Mouse (Mus musculus): ENCODE results near the gene Bex6. TPM values are rescaled to one million over a fixed set of nuclear protein-coding genes. Genes with fewer than 3 reads are reported as not detected.

Bex6 gene
- total RNA-seq (2021) = not detected
- long read RNA-seq, experiment 1 = 0 reads
- long read RNA-seq, experiment 2 = 0 reads

DNA sequence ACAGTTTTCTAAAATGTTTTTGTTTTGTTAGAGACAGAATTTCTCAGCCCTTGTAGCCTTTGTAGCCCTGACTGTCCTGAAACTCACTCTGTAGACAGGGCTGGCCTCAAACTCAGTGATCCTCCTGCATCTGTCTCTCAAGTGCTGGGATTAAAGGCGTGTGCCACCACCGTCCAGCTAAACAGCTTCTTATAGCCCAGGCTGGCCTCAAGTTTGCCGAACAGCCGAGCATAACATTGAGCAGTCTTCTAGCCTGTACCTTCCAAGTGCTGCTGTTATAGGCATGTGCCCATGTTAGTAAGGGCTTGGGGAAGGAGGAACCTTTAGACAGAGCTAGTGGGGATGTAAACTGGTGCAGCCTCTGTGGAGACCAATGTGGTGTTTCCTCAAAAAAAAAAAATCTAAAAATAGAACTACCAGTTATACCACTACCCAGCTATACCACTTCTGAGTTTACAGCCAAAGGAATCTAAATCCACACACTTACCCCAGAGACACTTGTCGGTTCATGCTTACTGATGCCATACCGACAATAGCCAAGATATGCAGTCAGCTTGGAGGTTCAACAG is at the start of gene Bex6:
Bex6 (plus strand) TSS at position 491 of the 569 bp plus-strand sequence.
- intact Hi-C loops (cut with DNase I) = no loop called here

DNA sequence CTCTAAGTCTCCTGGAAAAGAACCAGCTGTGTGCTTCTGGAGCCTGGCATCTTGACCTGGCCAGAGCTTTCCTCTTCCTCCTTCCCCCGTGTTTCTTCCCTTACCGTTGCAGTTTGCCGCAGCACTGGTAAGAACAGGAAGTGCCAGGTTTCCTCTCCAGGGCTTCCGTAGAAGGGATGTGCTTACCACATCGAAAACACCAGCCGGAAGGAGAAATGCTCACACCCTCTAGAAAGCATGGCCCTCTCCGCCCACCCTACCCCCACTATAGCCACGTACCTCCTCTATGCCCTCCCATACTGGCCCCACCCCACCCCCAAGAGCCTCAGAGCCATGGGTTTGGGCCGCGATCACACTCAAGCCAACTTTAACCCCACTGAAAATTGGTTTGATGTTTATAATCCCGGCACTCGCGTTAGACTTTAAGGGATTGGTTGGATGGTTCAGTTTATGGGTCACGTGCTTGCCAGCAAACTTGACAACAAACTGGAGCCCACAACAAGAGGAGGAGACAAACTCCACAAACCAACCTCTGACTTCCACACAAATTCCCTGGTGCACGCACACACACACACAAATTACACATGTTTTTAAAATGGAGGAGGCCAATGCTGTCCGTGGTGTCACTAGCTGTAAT is 49.3 kb upstream of the Bex6 start:
- intact Hi-C loops (cut with DNase I) = no loop called here
- DNase-seq (ENCODE audit: low spot score in 2 of 2) = no peak

More for the DNA sequence above, at the start of gene Bex6:
- DNase-seq (ENCODE audit: low spot score in 2 of 2) = no peak

DNA sequence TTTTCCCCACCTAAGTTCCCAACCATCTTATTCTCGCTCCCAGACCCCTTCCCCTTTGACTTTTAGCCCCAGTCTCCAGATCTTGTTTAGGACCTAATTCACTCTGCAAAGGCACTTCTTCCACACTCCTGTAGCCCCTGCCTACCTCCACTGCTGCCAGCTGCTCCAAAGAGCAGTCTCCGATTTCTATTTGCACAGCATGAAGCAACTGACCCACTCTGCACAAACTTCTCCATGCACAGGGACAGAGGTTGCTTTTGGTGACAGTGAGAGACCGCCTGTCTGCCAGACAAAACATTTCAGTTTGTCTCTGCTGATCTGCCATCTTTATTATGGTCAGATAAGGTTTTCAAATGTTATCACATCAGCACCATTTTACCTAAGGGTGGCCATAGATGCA is 46.5 kb upstream of the Bex6 start:
- DNase-seq (ENCODE audit: low spot score in 2 of 2) = no peak
- intact Hi-C loops (cut with DNase I) = no loop called here

DNA sequence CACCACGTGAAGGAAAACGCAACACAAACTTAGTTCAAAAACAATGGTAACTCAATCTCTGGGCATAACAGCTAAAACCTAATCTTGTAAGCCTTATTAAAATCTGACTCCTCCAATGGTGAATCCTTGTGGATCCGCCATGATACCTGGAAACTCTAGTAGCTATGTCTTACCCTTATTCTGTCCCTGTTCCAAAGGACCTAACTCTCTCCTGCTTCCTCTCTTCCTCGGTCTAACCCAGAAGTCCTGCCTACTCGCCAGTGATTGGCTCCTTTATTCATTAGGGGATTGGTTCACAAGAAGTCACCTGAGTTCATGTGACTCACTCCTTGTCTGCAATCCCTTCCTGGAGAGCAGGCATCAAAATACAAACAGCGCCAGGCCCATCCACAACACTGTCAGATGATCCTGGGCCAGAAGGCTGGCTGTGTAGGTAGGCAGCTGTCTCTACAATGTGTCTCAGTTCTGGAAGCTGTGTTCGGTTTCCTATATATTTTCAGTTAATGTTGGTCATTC is 43.7 kb upstream of the Bex6 start:
- no peak for DNase-seq (ENCODE audit: low spot score in 2 of 2)
- intact Hi-C loops (cut with DNase I) = no loop called here

DNA sequence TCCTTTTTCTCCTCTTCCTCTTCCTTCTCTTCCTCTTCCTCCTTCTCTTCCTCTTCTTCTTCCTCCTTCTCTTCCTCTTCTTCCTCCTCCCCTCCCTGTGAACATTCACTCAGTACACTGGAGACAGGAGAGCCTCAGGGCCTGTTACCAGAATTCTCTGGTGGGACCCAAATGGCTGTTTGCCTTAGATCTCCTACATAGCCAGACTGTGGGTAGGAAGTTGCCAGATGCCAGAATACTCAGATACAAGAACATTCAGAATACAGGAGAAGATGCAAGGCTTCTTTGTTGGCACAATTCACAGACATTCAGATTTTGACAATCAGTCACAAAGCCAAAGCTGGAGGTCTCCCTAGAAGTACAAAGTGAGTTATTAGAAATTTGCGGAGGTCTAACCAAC is 40.7 kb upstream of the Bex6 start:
- intact Hi-C loops (cut with DNase I) = no loop called here
- peak in 1 of 2 experiments; percentile 15 for DNase-seq (ENCODE audit: low spot score in 2 of 2)

DNA sequence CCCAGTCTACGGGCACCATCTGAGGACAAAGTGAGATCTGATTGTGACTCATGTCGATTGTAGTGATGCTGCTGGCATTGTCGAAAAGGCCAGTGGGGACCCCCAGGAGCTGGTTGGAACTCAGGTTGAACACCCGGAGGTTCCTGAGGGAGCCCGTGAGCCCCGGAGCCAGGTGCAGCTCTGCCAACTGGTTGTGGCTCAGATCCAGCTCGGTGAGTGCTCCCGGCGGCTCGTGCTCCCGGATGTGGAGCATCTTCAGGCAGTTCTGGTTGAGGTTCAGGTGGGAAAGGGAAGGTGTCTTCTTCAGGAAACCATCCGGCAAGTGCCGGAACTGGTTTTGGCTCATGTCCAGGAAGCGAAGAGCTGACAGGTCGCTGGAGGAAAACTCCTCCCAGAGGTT is 35.9 kb upstream of the Bex6 start:
- no peak for DNase-seq (ENCODE audit: low spot score in 2 of 2)
- intact Hi-C loops (cut with DNase I) = no loop called here

DNA sequence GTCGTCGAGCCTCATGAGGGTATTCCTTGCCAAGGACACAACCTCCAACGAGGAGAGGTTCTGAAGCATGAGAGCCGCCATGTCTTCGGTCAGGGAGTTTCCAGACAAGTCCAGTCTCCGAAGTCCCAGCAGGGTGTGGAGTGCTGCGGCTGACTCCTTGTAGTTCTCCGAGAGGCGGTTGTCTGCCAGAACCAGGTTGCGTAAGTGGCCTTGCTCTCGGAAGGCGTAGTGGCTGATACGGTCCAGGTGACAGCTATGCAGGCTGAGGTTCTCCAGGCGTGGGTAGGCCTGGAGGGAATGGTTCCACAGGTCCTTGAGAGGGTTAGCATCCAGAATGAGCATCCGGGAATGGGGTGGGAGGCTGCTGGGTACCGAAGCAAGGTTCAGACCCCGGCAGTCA is 35.0 kb upstream of the Bex6 start:
- DNase-seq (ENCODE audit: low spot score in 2 of 2) = no peak
- intact Hi-C loops (cut with DNase I) = no loop called here

DNA sequence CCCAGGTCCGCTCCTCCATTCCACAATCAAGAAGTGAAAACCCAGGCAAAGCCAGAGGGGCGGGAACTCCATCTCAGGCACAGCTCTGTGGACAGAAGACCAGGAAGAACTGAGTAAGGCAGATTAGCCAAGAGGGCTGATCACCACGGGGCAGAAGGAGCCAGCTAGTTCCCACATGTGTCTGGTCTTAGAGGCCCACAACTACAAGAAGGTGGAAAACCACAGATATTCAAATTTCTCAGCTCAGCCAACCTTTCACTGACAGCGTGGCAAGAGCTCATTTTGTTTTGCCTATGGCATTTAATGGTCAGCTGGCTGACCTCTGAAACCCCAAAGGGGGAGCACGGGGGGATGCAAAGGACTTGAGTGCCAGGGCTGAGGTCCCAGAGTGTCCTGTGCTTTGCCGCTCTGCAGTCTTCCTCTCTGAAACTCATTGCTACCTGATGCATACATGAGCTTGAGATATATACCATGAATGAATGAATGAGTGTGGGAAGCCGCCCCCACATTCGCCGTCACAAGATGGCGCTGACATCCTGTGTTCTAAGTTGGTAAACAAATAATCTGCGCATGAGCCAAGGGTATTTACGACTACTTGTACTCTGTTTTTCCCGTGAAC is 31.9 kb upstream of the Bex6 start:
- DNase-seq (ENCODE audit: low spot score in 2 of 2) = no peak
- intact Hi-C loops (cut with DNase I) = no loop called here

DNA sequence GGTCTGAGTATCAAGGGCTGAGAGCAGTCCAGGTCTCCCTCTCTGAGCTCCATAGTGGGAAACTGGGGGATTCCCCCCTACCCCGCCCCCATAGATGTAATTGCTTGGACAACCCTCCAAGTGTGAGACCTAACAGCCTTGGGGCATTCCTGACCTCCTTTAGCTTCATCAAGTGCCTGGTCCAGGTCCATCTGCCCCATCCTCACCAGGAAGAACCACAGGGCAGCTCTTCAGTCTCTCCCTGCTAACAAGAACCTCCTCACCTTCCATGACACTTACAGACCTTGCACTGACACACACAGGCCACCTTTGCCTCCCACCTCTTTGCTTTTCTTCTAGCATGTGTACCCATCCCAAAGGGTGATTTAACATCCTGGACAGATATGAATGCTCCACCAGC is 25.6 kb upstream of the Bex6 start:
- intact Hi-C loops (cut with DNase I) = no loop called here
- DNase-seq (ENCODE audit: low spot score in 2 of 2) = no peak

DNA sequence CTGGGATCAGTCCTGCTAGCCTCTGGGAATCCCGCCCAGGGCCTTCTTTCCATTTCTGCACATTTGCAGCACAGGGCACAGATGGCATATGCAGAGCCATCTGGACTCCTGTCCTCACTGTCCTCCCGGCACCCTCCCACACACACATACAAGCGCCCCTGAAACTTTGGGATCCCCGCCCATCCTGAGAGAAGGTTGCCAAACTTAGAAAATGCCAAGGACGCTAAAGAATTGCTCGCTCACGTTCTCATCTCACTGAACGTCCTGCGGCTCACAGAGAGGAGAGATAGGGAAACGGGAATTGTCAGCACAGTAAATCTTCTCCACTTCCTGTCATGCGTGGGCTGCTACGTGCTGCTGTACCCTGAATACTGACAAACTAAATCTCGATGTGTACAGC is 25.2 kb upstream of the Bex6 start:
- intact Hi-C loops (cut with DNase I) = no loop called here
- DNase-seq (ENCODE audit: low spot score in 2 of 2) = peak; percentile 77 to 89

DNA sequence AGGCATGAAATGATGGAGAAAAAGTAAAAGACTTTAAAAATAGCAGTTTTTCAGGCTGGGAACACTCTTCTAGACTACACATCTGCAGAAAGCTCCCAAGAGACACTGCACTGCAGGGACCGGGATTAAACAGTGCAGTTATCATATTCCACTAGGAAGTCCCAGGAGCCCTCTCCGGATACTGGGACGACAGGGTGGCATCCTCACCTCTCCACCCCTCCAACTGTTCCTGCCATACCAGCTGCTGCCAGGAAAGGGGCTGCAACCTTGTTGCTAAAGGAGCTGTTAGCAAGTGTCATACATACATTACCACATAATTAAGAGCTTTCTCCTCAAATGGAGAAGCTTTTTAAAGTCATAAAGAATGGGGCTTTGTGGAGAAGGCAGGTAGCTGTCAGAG is 22.9 kb upstream of the Bex6 start:
- intact Hi-C loops (cut with DNase I) = no loop called here
- no peak for DNase-seq (ENCODE audit: low spot score in 2 of 2)

DNA sequence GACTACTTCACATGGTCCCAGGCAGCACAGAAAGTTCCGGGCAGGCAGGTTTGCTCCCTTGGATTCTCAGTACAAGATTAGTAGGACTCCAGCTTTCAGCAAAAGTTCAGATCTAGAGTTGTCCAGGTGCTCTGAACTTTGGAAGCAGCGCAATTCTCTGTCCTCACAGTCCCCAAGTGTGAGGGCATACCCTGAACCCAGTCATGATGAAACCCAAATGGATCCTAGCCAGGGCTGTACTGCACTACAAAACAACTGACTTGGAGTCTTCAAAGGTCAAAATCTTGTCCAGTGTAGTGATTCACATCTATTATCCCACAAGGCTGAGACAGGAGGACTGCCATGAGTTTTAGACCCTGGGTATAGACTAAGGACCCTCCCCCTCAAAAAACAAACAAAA is 22.3 kb upstream of the Bex6 start:
- intact Hi-C loops (cut with DNase I) = no loop called here
- no peak for DNase-seq (ENCODE audit: low spot score in 2 of 2)

DNA sequence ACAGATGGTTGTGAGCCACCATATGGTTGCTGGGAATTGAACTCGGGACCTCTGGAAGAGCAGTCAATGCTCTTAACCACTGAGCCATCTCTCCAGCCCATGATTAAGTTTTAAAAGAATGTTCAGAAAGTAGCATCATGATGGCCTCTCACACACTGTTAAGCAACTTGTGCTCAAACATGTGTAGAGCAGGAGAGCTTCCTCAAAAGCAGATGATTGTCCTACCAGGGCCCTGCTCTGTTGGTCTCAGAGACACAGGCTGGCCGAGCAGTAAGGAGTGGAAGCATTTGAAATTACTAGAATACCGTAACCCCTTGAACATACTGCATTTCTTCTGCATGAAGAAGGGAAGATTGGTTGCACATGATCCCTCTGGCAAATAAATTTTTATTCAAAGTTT is 20.7 kb upstream of the Bex6 start:
- intact Hi-C loops (cut with DNase I) = no loop called here
- DNase-seq (ENCODE audit: low spot score in 2 of 2) = no peak

DNA sequence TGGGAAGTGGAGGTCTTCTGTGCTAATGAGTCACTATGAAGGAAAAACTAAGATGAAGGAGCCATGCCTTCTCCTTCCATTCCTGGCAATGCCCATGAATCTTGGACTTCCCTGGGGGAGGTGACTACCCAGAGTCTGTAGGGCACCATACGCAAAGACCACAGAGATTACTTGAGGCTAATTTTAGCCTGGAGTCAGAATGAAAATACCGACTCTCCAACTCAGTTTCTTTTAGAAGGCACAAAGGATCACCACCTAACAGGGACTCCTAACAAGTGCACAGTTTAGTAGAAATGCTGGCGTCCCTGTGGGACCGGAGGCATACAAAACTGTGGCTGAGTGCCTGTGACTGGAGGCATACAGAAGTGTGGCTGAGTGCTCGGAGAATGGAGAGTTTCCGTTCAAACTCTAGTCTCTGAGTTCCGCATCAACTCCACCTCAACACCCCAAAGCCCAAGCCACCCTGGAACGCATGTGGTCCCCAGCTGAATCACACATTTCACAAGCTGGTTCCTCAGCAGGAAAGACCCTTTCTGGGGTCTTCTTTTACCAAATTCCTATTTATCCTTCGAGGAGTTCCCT is 18.8 kb upstream of the Bex6 start:
- intact Hi-C loops (cut with DNase I) = no loop called here
- DNase-seq (ENCODE audit: low spot score in 2 of 2) = no peak

DNA sequence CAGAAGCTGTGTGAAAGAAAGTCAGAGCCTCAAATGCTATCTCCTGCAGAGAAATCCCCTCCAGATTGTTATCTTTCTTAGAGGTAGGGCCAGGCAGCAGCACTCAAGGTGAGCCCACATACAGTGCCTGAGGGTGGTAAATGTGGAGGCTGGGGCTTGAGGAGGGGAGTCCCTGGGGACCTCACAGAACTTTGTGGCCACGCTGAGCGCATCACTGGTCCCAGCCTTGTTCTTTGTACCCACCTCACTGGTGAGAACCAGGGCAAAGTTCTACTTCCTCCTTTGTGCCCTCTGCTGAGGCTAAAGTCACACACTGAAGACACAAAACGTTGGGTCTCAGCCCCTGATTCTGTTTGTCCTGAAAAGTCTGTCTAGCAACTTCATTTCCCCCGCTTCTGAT is 16.2 kb upstream of the Bex6 start:
- DNase-seq (ENCODE audit: low spot score in 2 of 2) = no peak
- intact Hi-C loops (cut with DNase I) = no loop called here

DNA sequence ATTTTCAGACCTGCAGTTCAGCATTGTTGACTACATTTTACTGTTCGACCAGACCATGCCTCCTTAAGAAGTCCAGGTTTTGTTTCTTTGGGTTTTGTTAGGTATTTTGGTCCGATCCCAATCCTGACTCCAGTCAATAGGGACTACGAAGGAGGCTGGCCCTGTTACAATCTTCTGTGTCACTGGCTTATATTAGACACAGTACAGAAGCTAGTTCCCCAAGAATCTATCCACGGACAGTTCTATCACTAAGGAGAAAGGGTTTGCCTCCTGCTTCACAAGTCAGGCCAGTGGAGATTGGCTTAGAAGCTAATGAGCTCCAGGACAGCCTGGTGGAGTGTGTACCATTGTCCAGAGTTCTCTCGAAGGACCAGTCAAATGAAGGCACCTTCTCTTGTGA is 15.7 kb upstream of the Bex6 start:
- DNase-seq (ENCODE audit: low spot score in 2 of 2) = no peak
- intact Hi-C loops (cut with DNase I) = no loop called here

DNA sequence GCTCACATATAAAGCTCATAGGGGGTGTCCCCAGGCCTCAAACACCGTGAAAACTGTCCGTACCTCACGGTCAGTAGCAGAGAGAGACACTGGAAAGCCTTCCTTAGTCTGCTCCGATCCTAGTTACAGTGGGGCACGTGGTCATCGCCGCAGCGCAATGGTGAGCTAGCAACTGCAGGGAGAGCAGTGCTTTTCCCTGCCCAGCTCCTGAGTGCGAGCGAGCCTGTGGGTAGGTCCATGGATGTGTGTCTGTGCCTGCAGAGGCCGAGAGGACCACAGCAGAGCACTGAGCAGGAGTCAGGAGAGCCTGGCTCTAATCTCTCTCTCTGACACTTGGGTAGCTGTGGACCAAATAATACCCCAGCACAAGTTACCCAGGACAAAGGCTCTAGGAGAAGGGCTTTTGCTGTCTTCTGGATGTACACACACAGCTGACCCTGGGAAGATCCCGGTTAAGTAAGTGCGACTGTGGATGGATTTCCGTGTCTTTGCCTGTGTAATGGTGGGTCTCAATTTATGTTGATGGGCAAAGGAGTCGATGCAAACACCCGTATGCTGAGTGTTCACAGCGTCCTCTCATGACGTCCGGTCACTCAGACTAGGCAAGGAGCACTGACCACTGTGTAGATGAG is 15.1 kb upstream of the Bex6 start:
- DNase-seq (ENCODE audit: low spot score in 2 of 2) = no peak
- intact Hi-C loops (cut with DNase I) = no loop called here

DNA sequence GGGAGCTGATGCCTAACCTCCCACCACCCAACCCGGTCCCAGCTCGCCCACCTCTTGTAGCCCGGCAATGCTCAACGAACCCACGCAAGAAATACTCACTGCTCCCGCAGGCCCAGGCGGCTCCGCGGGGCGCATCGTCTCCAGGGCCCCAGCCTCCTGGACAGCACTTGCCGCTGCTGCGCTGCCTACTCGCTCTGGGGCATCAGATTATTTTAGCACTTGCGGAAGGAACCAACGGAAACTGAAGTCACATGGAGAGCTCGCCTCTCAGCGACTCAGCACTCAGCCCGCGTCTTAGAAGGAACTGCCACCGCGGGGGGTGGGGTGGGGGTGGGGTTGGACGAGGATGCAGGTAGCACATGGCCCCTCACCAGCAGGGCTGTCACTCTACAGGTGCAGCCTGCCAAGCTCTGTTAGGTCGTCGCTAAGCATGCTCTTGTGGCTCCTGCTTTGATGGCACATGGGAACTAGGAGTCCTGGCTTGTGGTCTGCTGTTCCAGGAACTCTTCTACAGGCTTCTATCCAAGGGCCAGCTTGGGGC is 14.3 kb upstream of the Bex6 start, which contains the start of gene Nrros:
Nrros (minus strand) TSS at position 314 of the 541 bp plus-strand sequence.
- intact Hi-C loops (cut with DNase I) = no loop called here
- peak; percentile 60 to 67 for DNase-seq (ENCODE audit: low spot score in 2 of 2)

DNA sequence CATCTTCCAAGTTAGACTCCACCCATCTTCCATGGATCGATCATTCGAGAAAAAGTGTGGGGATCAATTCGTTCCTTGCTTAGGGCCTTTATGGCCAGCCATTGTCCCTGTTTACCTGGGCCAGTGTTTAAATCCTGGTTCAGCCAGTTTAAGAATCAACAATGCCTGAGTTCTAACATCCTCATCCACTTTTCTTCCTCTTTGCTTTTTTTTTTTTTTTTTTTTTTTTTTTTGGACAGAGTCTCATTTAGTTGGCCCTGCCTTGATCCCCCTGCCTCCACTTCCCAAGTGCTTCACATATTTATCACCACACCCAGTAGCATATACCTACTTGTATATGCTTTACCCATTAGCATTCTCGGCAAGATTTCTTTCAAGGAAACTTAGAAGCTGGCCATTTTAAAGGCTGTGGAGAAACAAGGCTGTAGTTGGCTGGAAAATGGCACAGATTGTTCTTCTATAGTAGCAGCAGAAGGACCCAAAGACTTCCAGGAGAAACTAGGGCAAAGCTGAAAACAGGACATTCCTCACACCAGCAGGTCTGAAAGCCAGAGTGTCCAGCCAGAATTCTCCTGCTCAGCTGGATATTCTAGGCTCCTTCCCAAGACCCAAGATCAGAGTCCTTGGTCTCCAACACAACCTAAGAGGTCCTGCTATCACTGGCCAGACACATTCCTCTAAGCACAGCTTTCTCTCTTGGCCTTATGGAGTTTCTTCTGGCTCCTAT is 11.6 kb upstream of the Bex6 start:
- peak in 1 of 2 experiments; percentile 58 for DNase-seq (ENCODE audit: low spot score in 2 of 2)
- intact Hi-C loops (cut with DNase I) = no loop called here
